Mouse (Mus musculus) stomach, embryonic 16.5 days (tissue): ENCODE results near the gene Krtap9-1. TPM values are rescaled to one million over a fixed set of nuclear protein-coding genes. Genes with fewer than 3 reads are reported as not detected.
"Not testable (repeated sequence)": the region's sequence is repeated elsewhere in the genome, so short reads cannot be mapped to it uniquely, and the experiment has no call there.

Experiments
- ATAC-seq: fragments of 200-750 bp; cut with Nextera tagmentation; 2 replicates; pipeline ENCODE4 v1.8.0; 2017; ENCODE audit warnings: moderate number of reproducible peaks, moderate TSS enrichment; ENCODE audit not compliant: insufficient read depth, low FRiP score
- H3K27ac ChIP-seq: fragments of 300-500 bp; sonication (generic); 2 replicates; pipeline ENCODE4 v1.5.1; 2014; ENCODE audit warnings: low read length
- H3K27me3 ChIP-seq: fragments of 300-500 bp; sonication (generic); 2 replicates; pipeline ENCODE4 v1.6.1; 2014; ENCODE audit warnings: low read length, control low read depth, mixed read lengths; ENCODE audit not compliant: control insufficient read depth, insufficient read depth
- H3K36me3 ChIP-seq: fragments of 300-500 bp; sonication (generic); 2 replicates; pipeline ENCODE4 v1.6.1; 2014; ENCODE audit warnings: low read length; ENCODE audit not compliant: control insufficient read depth, insufficient read depth
- H3K4me1 ChIP-seq: fragments of 300-500 bp; sonication (generic); 2 replicates; pipeline ENCODE4 v1.6.1; 2014; ENCODE audit warnings: low read length, control low read depth, mixed read lengths; ENCODE audit not compliant: control insufficient read depth, insufficient read depth
- H3K4me2 ChIP-seq: fragments of 300-500 bp; sonication (generic); 2 replicates; pipeline ENCODE4 v1.6.1; 2014; ENCODE audit warnings: low read depth, low read length, mixed read lengths
- H3K4me3 ChIP-seq: fragments of 300-500 bp; sonication (generic); replicated peaks from 2 replicates; pipeline ENCODE4 v1.5.1; 2014; ENCODE audit warnings: mild to moderate bottlenecking, low read length
- H3K9ac ChIP-seq: fragments of 300-500 bp; sonication (generic); 2 replicates; pipeline ENCODE4 v1.6.1; 2014; ENCODE audit warnings: low read length
- H3K9me3 ChIP-seq: fragments of 300-500 bp; sonication (generic); replicated peaks from 2 replicates; pipeline ENCODE4 v1.6.1; 2016; ENCODE audit warnings: low read length, control low read depth; ENCODE audit not compliant: control insufficient read depth
- WGBS: fragments of 180-500 bp; shearing (Covaris S2); extraction: QIAGEN DNeasy Blood & Tissue Kit; methylation state at CpG from one replicate; pipeline ENCODE4 v1.1.7; 2014; 5-methylcytosine and 5-hydroxymethylcytosine counted together
- polyA plus RNA-seq: library from polyadenylated mRNA; unstranded; fragments of >200 nt; fragmentation: Nextera tagmentation; extraction: Ambion mirVana; gene quantifications from 2 replicates; pipeline ENCODE4 v1.2.1, GENCODE M21; 2015

Gene Krtap9-1
- polyA plus RNA-seq, 1 experiment from 2014 or later = not detected

- H3K4me3 ChIP-seq, H3K4me2 ChIP-seq, H3K4me1 ChIP-seq, H3K9ac ChIP-seq, H3K9me3 ChIP-seq, H3K27me3 ChIP-seq, H3K36me3 ChIP-seq, H3K27ac ChIP-seq, ATAC-seq: not testable (repeated sequence)
- WGBS = 47% methylated on average over 1 of the region's 1 CpGs
Measured at GRCm38 (mm10) chr11:99878887-99879286, 5.7 kb downstream of the Krtap9-1 start, which contains the start of gene Gm11567. Gene Gm11567 (plus strand): TSS chr11:99879187.

DNA sequence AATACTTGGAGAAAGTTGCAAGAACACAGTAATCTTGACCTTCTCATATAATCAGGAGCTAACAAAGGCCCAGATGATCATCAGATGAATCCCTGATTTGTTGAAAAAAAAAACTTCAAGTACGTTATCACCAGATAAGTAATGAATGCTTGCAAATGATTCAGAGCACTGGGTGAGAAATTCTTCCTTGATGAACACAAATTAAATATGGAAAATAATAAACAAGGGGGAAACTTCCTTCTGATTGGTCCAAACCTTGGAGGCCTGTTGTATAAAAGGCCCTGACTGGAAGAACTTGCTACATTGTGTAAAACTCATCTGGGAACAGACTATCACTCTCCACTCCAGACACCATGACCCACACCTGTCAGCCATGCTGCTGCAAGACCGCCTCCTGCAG, 34.4 kb downstream of the Krtap9-1 start, which contains the start of gene Krtap31-1:
Krtap31-1 (plus strand) TSS at position 301 of the 400 bp plus-strand sequence.
- 79% methylated on average over 2 of the region's 2 CpGs for WGBS
- H3K36me3 ChIP-seq = no peaks in the 10 kb centered on the region
- H3K4me1 ChIP-seq = no peaks in the 10 kb centered on the region
- no peak within 1 kb of the TSS for H3K27ac ChIP-seq
- H3K9ac ChIP-seq = no peak within 1 kb of the TSS
- no peak for ATAC-seq
- H3K9me3 ChIP-seq = no peaks in the 10 kb centered on the region
- H3K4me2 ChIP-seq = no peak within 1 kb of the TSS
- no peak within 1 kb of the TSS for H3K4me3 ChIP-seq
- H3K27me3 ChIP-seq = no peaks in the 10 kb centered on the region

GRCm38 (mm10) chr11:99914451-99914850, 41.3 kb downstream of the Krtap9-1 start, which contains the start of gene Gm11565:
Gene Gm11565 (plus strand): TSS chr11:99914751.
- WGBS = 82% methylated on average over 3 of the region's 3 CpGs
- Histone ChIP-seq H3K9me3 (no peaks in the 10 kb centered on the region), H3K4me3 (no peak within 1 kb of the TSS), H3K9ac (no peak within 1 kb of the TSS), H3K36me3 (no peaks in the 10 kb centered on the region), H3K4me2 (no peak within 1 kb of the TSS), H3K27ac (no peak within 1 kb of the TSS), H3K27me3 (no peaks in the 10 kb centered on the region), H3K4me1 (no peaks in the 10 kb centered on the region)
- no peak for ATAC-seq

Other genes with a start within 250 kb of the Krtap9-1 start
- gene Krtap4-1, start 245.2 kb upstream of the Krtap9-1 start, polyA plus RNA-seq = not detected in 2 replicates
- not detected in 2 replicates for gene Krtap4-2, start 238.3 kb upstream of the Krtap9-1 start, polyA plus RNA-seq
- gene Krtap4-7, start 229.3 kb upstream of the Krtap9-1 start, polyA plus RNA-seq = not detected in 2 replicates
- gene Gm11555, start 223.2 kb upstream of the Krtap9-1 start, polyA plus RNA-seq = not detected in 2 replicates
- gene Gm11563, start 214.4 kb upstream of the Krtap9-1 start, polyA plus RNA-seq = not detected in 2 replicates
- not detected in 2 replicates for gene Krtap4-6, start 207.4 kb upstream of the Krtap9-1 start, polyA plus RNA-seq
- not detected in 2 replicates for gene Gm14190, start 182.6 kb upstream of the Krtap9-1 start, polyA plus RNA-seq
- not detected in 2 replicates for gene Gm14180, start 139.1 kb upstream of the Krtap9-1 start, polyA plus RNA-seq
- not detected in 2 replicates for gene Gm11595, start 100.5 kb upstream of the Krtap9-1 start, polyA plus RNA-seq
- not detected in 2 replicates for gene Krtap4-8, start 92.7 kb upstream of the Krtap9-1 start, polyA plus RNA-seq
- gene Krtap4-9, start 88.2 kb upstream of the Krtap9-1 start, polyA plus RNA-seq = not detected in 2 replicates
- not detected in 2 replicates for gene Gm11596, start 79.9 kb upstream of the Krtap9-1 start, polyA plus RNA-seq
- not detected in 2 replicates for gene Gm11569, start 74.5 kb upstream of the Krtap9-1 start, polyA plus RNA-seq
- gene Gm11554, start 68.9 kb upstream of the Krtap9-1 start, polyA plus RNA-seq = not detected in 2 replicates
- gene Krtap4-13, start 63.5 kb upstream of the Krtap9-1 start, polyA plus RNA-seq = not detected in 2 replicates
- not detected in 2 replicates for gene Gm11564, start 57.7 kb upstream of the Krtap9-1 start, polyA plus RNA-seq
- not detected in 2 replicates for gene 2300003K06Rik, start 35.3 kb upstream of the Krtap9-1 start, polyA plus RNA-seq
- not detected in 2 replicates for gene Krtap4-16, start 21.8 kb upstream of the Krtap9-1 start, polyA plus RNA-seq
- not detected in 2 replicates for gene Gm11568, start 15.5 kb upstream of the Krtap9-1 start, polyA plus RNA-seq
- not detected in 2 replicates for gene Gm11559, start 8.9 kb upstream of the Krtap9-1 start, polyA plus RNA-seq
- gene Gm11567, start 5.8 kb downstream of the Krtap9-1 start, polyA plus RNA-seq = not detected in 2 replicates
- not detected in 2 replicates for gene Krtap31-1, start 34.5 kb downstream of the Krtap9-1 start, polyA plus RNA-seq
- not detected in 2 replicates for gene Gm11565, start 41.4 kb downstream of the Krtap9-1 start, polyA plus RNA-seq
- gene Krtap31-2, start 62.9 kb downstream of the Krtap9-1 start, polyA plus RNA-seq = not detected in 2 replicates
- gene Krtap9-5, start 75.1 kb downstream of the Krtap9-1 start, polyA plus RNA-seq = not detected in 2 replicates
- gene Krtap29-1, start 105.7 kb downstream of the Krtap9-1 start, polyA plus RNA-seq = not detected in 2 replicates
- gene Krtap16-1, start 113.2 kb downstream of the Krtap9-1 start, polyA plus RNA-seq = not detected in 2 replicates
- gene Krtap17-1, start 120.6 kb downstream of the Krtap9-1 start, polyA plus RNA-seq = not detected in 2 replicates
- gene Krt33a, start 142.8 kb downstream of the Krtap9-1 start, polyA plus RNA-seq = 0.23 and 0.34 TPM in 2 replicates
- gene Krt33b, start 156.5 kb downstream of the Krtap9-1 start, polyA plus RNA-seq = 0.30 TPM in 1 of 2 replicates, not detected in the other
- gene Krt34, start 168.2 kb downstream of the Krtap9-1 start, polyA plus RNA-seq = 3.2 and 4.2 TPM in 2 replicates
- 0.74 and 0.81 TPM in 2 replicates for gene Krt31, start 177.2 kb downstream of the Krtap9-1 start, polyA plus RNA-seq
- 0.24 and 0.40 TPM in 2 replicates for gene Krt32, start 214.8 kb downstream of the Krtap9-1 start, polyA plus RNA-seq
- 0.76 and 1.5 TPM in 2 replicates for gene Krt35, start 222.9 kb downstream of the Krtap9-1 start, polyA plus RNA-seq
- gene Krt36, start 232.2 kb downstream of the Krtap9-1 start, polyA plus RNA-seq = 0.44 and 0.75 TPM in 2 replicates
- 1,856 and 2,859 TPM in 2 replicates for gene Krt13, start 248.2 kb downstream of the Krtap9-1 start, polyA plus RNA-seq